Mouse (Mus musculus) megakaryocyte, embryonic 14.5 days (primary cell): Measurements from ENCODE around the gene Olfr143.

Source experiments
- FLI1 ChIP-seq: IDR thresholded peaks from 2 replicates; pipeline ENCODE4 v1.6.1; 2012; ENCODE audit warnings: low read length, inconsistent platforms, mixed read lengths
- GATA1 ChIP-seq: IDR thresholded peaks from 3 replicates; pipeline ENCODE4 v1.6.1; 2012; ENCODE audit warnings: mixed read lengths, low read length, inconsistent platforms, borderline replicate concordance

DNA sequence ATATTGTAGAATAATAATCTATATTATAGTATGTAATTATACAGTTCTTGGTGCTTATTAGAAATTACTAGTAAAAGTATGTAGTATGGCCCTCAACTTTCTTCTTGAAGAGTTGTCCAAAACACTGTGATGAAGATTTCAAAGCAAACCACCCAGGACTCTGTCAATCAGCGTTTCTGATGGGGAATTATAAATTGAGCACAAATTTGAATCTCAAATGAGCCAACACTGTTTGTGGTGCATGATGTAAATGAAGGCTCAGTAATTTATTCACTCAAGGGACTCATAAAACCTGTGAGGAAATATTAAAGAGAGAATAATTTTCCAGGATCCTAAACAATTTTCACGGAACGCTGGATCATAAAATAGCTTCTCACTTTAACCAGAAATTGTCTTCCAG lies 44.5 kb upstream of the Olfr143 start, which contains the start of gene Olfr893:
- TF ChIP-seq FLI1, result no peak
- no peak for TF ChIP-seq GATA1
